Mouse (Mus musculus): ENCODE data around the gene Napsa.

DNA sequence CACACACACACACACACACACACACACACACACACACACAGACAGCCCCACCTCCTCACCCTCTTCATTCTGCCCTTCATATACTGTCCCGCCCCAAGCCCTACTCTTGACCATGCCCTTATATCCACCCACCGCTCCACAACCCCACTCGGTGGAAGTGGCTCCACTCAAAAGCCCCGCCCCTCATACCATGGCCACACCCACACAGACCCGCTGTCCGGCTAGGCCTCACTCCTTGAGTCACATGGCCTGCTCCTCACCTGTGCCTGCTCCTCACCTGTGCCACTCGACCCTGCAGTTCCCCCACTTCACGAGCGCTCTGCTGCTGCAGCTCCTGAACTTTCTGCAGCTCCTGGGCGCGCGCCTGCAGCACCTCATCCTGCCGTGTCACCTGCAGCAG lies 58.3 kb downstream of the Napsa start:
- TF ChIP-seq MAFK (IDR thresholded peaks at IDR 0.05; ENCODE audit: insufficient read depth, low read depth, low read length) (no peak), ZNF384 (IDR thresholded peaks at IDR 0.05; ENCODE audit: low read depth, low read length) (no peak)
